Mouse (Mus musculus) adrenal gland, postnatal 25 days (tissue): ENCODE results near the gene Gpr107. TPM values are rescaled to one million over a fixed set of nuclear protein-coding genes. Genes with fewer than 3 reads are reported as not detected.
A peak's percentile ranks its signal among the peaks of the same experiment; 100 is the strongest.

Experiments used
- DNase-seq: peaks from one replicate; pipeline ENCODE4 v3.0.0; 2021; ENCODE audit warnings: mixed read lengths
- total RNA-seq: library from RNA; stranded (reverse); gene quantifications from 2 replicates; pipeline ENCODE4 v1.2.3, GENCODE M21; 2021

The Gpr107 gene
- total RNA-seq, 1 experiment from 2014 or later, result 63.6 TPM

GRCm38 (mm10) chr2:31202357-31202756 is 50.2 kb downstream of the Gpr107 start:
- no peak for DNase-seq

GRCm38 (mm10) chr2:31202956-31203355 is 50.8 kb downstream of the Gpr107 start:
- peak; percentile 48 for DNase-seq

GRCm38 (mm10) chr2:31204677-31205076 is 52.6 kb downstream of the Gpr107 start:
- no peak for DNase-seq

GRCm38 (mm10) chr2:31206211-31206610 is 54.1 kb downstream of the Gpr107 start:
- DNase-seq, result no peak

GRCm38 (mm10) chr2:31206882-31207281 is 54.8 kb downstream of the Gpr107 start:
- no peak for DNase-seq

GRCm38 (mm10) chr2:31208544-31209142 is 56.5 kb downstream of the Gpr107 start:
- DNase-seq, result no peak

GRCm38 (mm10) chr2:31209525-31209924 is 57.4 kb downstream of the Gpr107 start:
- DNase-seq, result peak; percentile 69

- DNase-seq, result no peak
Observed at GRCm38 (mm10) chr2:31210144-31210847, 58.2 kb downstream of the Gpr107 start.

GRCm38 (mm10) chr2:31211204-31211603 is 59.1 kb downstream of the Gpr107 start:
- no peak for DNase-seq

GRCm38 (mm10) chr2:31214211-31214796 is 62.2 kb downstream of the Gpr107 start:
- no peak for DNase-seq

GRCm38 (mm10) chr2:31218611-31219010 is 66.5 kb downstream of the Gpr107 start:
- DNase-seq, result no peak

GRCm38 (mm10) chr2:31219470-31219869 is 67.4 kb downstream of the Gpr107 start:
- DNase-seq, result no peak

- DNase-seq, result no peak
Observed at GRCm38 (mm10) chr2:31220844-31221243, 68.7 kb downstream of the Gpr107 start.

- no peak for DNase-seq
Observed at GRCm38 (mm10) chr2:31221582-31221981, 69.5 kb downstream of the Gpr107 start.

- DNase-seq, result no peak
Observed at GRCm38 (mm10) chr2:31228768-31229311, 76.7 kb downstream of the Gpr107 start.

- DNase-seq, result no peak
Observed at GRCm38 (mm10) chr2:31239203-31239696, 87.1 kb downstream of the Gpr107 start.

GRCm38 (mm10) chr2:31239833-31240232 is 87.7 kb downstream of the Gpr107 start:
- no peak for DNase-seq

- DNase-seq, result no peak
Observed at GRCm38 (mm10) chr2:31241639-31242038, 89.5 kb downstream of the Gpr107 start.

- DNase-seq, result no peak
Observed at GRCm38 (mm10) chr2:31244216-31244615, 92.1 kb downstream of the Gpr107 start.

- no peak for DNase-seq
Observed at GRCm38 (mm10) chr2:31245051-31245450, 92.9 kb downstream of the Gpr107 start.

- peak; percentile 83 for DNase-seq
Observed at GRCm38 (mm10) chr2:31245491-31246141, 93.5 kb downstream of the Gpr107 start, which contains the start of gene Ncs1. TSS of gene Ncs1 (plus strand) at chr2:31245823.

- DNase-seq, result no peak
Observed at GRCm38 (mm10) chr2:31246251-31246971, 94.3 kb downstream of the Gpr107 start.
